Mouse (Mus musculus): ENCODE measurements around the gene Spata45. TPM values are rescaled to one million over a fixed set of nuclear protein-coding genes. Genes with fewer than 3 reads are reported as not detected.

Gene Spata45
- polyA plus RNA-seq (2016; fragmentation: Nextera tagmentation; extraction: Ambion mirVana): not detected in 2 replicates

DNA sequence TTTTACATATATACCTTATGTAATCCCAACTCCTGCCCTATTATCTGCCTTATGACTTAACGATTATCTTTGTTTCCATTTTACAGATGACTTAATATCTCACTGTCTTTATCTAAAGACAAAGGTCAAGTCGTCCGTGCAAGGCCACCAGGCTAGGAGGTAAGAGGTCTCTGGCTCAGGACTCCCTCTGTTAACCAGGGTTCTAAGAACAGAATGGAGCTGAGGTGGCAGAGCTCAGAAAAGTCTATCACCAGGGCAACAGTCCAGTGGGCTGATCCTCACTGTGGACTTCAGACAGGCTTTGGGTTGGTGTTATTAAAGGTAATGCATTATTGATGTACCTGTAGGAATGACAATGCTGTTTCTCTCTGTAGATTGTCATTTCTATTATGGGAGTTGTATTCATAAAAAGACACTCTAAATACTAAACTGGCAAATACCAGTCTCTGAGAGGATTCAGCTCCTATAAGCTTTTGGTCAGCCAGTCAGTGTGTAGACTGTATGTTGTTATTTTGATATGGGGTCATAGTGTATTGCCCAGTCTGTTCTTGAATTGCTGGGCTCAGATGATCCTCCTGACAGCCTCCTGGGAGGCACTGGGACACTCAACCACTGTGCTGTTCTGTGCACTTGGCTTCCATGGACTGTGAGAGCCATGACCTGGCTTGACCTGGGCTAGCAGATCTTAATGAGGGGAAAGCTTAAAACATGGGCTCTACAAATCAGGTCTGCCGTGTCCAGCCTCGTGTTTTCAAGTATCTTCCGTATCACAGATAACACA, at the start of gene Spata45:
Gene Spata45, plus strand, starts transcription at position 86 of the 781 bp plus-strand sequence.
- Histone ChIP-seq H3K27me3 (ENCODE audit: insufficient read depth, poor library complexity, severe bottlenecking) (no peaks in the 10 kb centered on the region), H3K4me1 (replicated peaks) (peaks cover 5% of the 10 kb centered on the region; the same call in 1 of the 2 replicates), H3K27ac (no peak within 1 kb of the TSS), H3K4me3 (no peak within 1 kb of the TSS), H3K9me3 (no peaks in the 10 kb centered on the region), H3K36me3 (no peaks in the 10 kb centered on the region)
- DNase-seq (ENCODE audit: low spot score): no peak
- WGBS: 79% methylated on average over 6 of the region's 6 CpGs

GRCm38 (mm10) chr1:190989437-190990082, 46.9 kb upstream of the Spata45 start:
- H3K27ac ChIP-seq: no peak overlapping the region
- WGBS: 84% methylated on average over 9 of the region's 9 CpGs
- H3K4me1 ChIP-seq (replicated peaks): no peaks in the 10 kb centered on the region
- H3K36me3 ChIP-seq: no peaks in the 10 kb centered on the region
- no peaks in the 10 kb centered on the region; the same call in 1 of the 2 replicates for H3K27me3 ChIP-seq (ENCODE audit: insufficient read depth, poor library complexity, severe bottlenecking)
- DNase-seq (ENCODE audit: low spot score): no peak
- no peaks in the 10 kb centered on the region for H3K9me3 ChIP-seq
- no peak overlapping the region for H3K4me3 ChIP-seq

DNA sequence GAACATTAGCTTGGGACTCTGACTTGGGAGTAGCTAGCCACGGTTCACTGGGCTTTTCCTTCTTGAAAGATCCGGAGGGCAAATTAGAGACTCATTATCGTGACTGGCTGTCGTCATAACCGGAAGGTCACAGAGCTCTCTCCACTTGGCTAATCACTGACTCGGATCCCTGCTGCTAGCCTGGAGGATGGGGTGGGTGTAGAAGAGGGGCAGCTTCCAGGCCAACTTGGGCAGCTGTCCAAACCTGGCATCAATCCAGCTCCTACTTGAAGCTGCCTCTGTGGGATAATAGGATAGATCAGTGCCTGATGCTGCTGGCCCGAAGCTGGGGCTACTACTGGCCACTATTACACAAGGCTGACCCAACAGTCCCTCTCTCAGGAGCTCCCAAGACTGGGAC, 40.9 kb upstream of the Spata45 start:
- Histone ChIP-seq H3K4me3 (no peak overlapping the region), H3K36me3 (no peaks in the 10 kb centered on the region), H3K27ac (no peak overlapping the region), H3K9me3 (peaks cover 6% of the 10 kb centered on the region; the same call in 1 of the 2 replicates), H3K27me3 (ENCODE audit: insufficient read depth, poor library complexity, severe bottlenecking) (no peaks in the 10 kb centered on the region; the same call in 1 of the 2 replicates), H3K4me1 (replicated peaks) (no peaks in the 10 kb centered on the region)
- DNase-seq (ENCODE audit: low spot score): no peak
- WGBS: 79% methylated on average over 7 of the region's 7 CpGs

GRCm38 (mm10) chr1:190996346-190996877, 40.0 kb upstream of the Spata45 start:
- Histone ChIP-seq H3K4me1 (replicated peaks) (no peaks in the 10 kb centered on the region), H3K27me3 (ENCODE audit: insufficient read depth, poor library complexity, severe bottlenecking) (no peaks in the 10 kb centered on the region; the same call in 1 of the 2 replicates), H3K27ac (no peak overlapping the region), H3K4me3 (no peak overlapping the region), H3K36me3 (no peaks in the 10 kb centered on the region), H3K9me3 (peaks cover 6% of the 10 kb centered on the region; the same call in 1 of the 2 replicates)
- DNase-seq (ENCODE audit: low spot score): no peak
- WGBS: 76% methylated on average over 6 of the region's 6 CpGs

DNA sequence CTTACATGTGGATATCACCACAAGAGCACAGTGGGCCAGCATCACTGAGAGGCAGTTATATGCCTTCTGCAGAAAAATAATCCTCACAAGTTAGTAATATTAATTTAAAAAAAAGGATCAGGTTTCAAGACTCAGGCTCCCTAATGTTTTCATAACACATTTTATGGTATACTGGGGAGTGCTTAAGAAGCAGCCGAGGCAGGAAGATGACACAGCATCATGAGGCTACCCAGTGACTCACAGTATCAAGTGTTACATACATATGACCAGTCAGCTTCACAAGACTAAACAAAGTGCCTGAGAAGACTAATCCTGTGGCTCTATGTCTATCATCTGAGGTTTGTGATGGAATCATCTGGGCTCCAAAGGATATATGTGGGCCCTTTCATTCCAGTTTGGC, 38.4 kb upstream of the Spata45 start:
- no peaks in the 10 kb centered on the region for H3K36me3 ChIP-seq
- H3K27ac ChIP-seq: no peak overlapping the region
- H3K9me3 ChIP-seq: peaks cover 6% of the 10 kb centered on the region; the same call in 1 of the 2 replicates
- no peak overlapping the region for H3K4me3 ChIP-seq
- 85% methylated on average over 1 of the region's 1 CpGs for WGBS
- H3K27me3 ChIP-seq (ENCODE audit: insufficient read depth, poor library complexity, severe bottlenecking): no peaks in the 10 kb centered on the region; the same call in 1 of the 2 replicates
- no peaks in the 10 kb centered on the region for H3K4me1 ChIP-seq (replicated peaks)
- DNase-seq (ENCODE audit: low spot score): no peak

GRCm38 (mm10) chr1:191000686-191001085, 35.8 kb upstream of the Spata45 start:
- no peaks in the 10 kb centered on the region for H3K27me3 ChIP-seq (ENCODE audit: insufficient read depth, poor library complexity, severe bottlenecking)
- WGBS: 86% methylated on average over 3 of the region's 3 CpGs
- no peak for DNase-seq (ENCODE audit: low spot score)

DNA sequence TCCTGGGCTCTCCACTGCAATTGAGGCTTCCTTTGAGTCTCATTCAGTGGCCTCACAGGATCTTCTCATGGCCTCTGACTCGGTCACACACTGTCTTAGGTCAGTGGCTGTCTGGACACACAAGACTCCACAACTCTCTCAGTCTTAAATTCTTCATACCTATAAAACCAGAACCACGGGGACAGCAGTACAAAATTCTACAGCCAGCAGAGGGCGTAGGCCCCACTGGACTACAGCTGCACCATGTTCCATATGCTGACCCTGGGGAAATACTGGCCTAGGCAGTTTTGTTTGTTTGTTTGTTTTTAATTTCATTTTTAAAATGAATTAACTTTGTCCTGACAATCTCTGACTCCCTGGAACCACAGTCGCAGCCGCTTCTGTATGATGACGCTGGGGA, 34.2 kb upstream of the Spata45 start:
- WGBS: 61% methylated on average over 6 of the region's 6 CpGs
- Histone ChIP-seq H3K27me3 (ENCODE audit: insufficient read depth, poor library complexity, severe bottlenecking) (no peaks in the 10 kb centered on the region), H3K36me3 (peaks cover 17% of the 10 kb centered on the region), H3K4me3 (no peak overlapping the region), H3K27ac (no peak overlapping the region), H3K9me3 (peaks cover 6% of the 10 kb centered on the region; the same call in 1 of the 2 replicates), H3K4me1 (replicated peaks) (no peaks in the 10 kb centered on the region)
- no peak for DNase-seq (ENCODE audit: low spot score)

More at GRCm38 (mm10) chr1:191000686-191001085, 35.8 kb upstream of the Spata45 start:
- peaks cover 6% of the 10 kb centered on the region; the same call in 1 of the 2 replicates for H3K9me3 ChIP-seq
- H3K36me3 ChIP-seq: peaks cover 14% of the 10 kb centered on the region
- no peak overlapping the region for H3K4me3 ChIP-seq
- H3K4me1 ChIP-seq (replicated peaks): no peaks in the 10 kb centered on the region
- H3K27ac ChIP-seq: no peak overlapping the region

GRCm38 (mm10) chr1:191008707-191009106, 27.7 kb upstream of the Spata45 start:
- Histone ChIP-seq H3K36me3 (peaks cover 79% of the 10 kb centered on the region), H3K27me3 (ENCODE audit: insufficient read depth, poor library complexity, severe bottlenecking) (no peaks in the 10 kb centered on the region), H3K4me1 (replicated peaks) (no peaks in the 10 kb centered on the region), H3K9me3 (no peaks in the 10 kb centered on the region), H3K27ac (no peak overlapping the region), H3K4me3 (no peak overlapping the region)
- WGBS: 97% methylated on average over 5 of the region's 5 CpGs
- DNase-seq (ENCODE audit: low spot score): no peak

- Histone ChIP-seq H3K9me3 (no peaks in the 10 kb centered on the region), H3K4me1 (replicated peaks) (no peaks in the 10 kb centered on the region), H3K36me3 (peaks cover 61% of the 10 kb centered on the region), H3K4me3 (no peak overlapping the region), H3K27me3 (ENCODE audit: insufficient read depth, poor library complexity, severe bottlenecking) (no peaks in the 10 kb centered on the region), H3K27ac (no peak overlapping the region)
- DNase-seq (ENCODE audit: low spot score): no peak
- WGBS: 92% methylated on average over 3 of the region's 3 CpGs
These were observed 22.2 kb upstream of the Spata45 start for GRCm38 (mm10) chr1:191014271-191014670.

GRCm38 (mm10) chr1:191019803-191020202, 16.6 kb upstream of the Spata45 start:
- H3K27me3 ChIP-seq (ENCODE audit: insufficient read depth, poor library complexity, severe bottlenecking): no peaks in the 10 kb centered on the region
- H3K4me1 ChIP-seq (replicated peaks): peaks cover 6% of the 10 kb centered on the region
- H3K36me3 ChIP-seq: peaks cover 21% of the 10 kb centered on the region
- no peak overlapping the region for H3K4me3 ChIP-seq
- WGBS: 96% methylated on average over 5 of the region's 5 CpGs
- DNase-seq (ENCODE audit: low spot score): no peak
- no peak overlapping the region for H3K27ac ChIP-seq
- H3K9me3 ChIP-seq: no peaks in the 10 kb centered on the region

DNA sequence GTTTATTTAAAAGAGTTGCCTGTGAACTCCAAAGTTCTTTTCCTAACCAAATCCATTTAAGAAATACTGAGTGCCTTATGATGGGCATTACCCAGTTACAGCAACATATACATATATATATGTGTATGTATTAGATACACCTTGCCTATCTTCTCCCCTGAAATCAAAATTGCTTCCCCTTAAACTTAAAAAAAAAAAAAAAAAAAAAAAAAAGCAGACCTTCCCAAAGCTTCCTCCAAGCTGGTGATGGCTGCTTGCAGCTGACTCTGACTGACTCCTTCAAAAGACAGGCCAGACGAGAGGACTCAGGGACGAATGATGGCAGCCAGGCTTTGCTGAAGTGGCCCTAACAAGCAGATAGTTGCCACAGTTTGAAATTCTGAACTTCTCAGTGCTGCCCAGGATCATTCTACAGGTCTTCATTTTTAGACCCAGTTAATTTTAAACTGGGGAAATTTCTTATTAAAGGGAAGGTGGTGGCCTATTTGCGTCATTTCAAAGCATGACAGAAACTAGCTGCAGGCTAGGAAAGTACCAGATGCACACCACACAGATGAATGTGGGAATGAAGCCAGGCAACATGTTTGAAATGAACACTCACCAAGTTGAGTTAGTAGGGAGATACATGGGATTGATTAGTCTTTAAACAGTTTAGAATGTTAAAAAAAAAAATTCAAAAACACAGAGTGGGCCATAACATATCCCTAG, 16.1 kb upstream of the Spata45 start:
- WGBS: 94% methylated on average over 3 of the region's 3 CpGs
- no peak for DNase-seq (ENCODE audit: low spot score)

DNA sequence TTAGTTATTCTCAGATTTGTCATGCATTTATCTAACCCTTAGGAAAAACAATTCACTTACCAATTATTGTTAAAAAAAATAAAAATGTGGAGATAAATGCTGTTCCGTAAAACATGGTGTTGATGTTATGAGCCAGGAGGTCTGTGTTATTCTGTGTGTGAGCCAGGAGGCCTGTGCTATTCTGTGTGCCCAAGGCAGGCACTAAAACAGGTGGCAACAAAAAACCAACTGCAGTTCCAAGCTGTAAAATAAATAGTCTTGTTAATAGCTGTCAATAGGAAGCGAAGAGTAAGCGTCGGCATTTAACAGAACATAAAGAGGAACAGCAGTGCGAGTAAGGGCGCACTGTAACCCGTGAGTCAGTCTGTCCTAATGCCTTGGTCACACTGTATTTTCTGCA, 15.4 kb upstream of the Spata45 start:
- Histone ChIP-seq H3K4me1 (replicated peaks) (peaks cover 18% of the 10 kb centered on the region), H3K36me3 (peaks cover 14% of the 10 kb centered on the region), H3K4me3 (no peak overlapping the region), H3K9me3 (no peaks in the 10 kb centered on the region), H3K27me3 (ENCODE audit: insufficient read depth, poor library complexity, severe bottlenecking) (no peaks in the 10 kb centered on the region), H3K27ac (no peak overlapping the region)
- 92% methylated on average over 7 of the region's 7 CpGs for WGBS
- no peak for DNase-seq (ENCODE audit: low spot score)

More for the DNA sequence above, 16.1 kb upstream of the Spata45 start:
- peaks cover 15% of the 10 kb centered on the region for H3K36me3 ChIP-seq
- H3K9me3 ChIP-seq: no peaks in the 10 kb centered on the region
- H3K27ac ChIP-seq: no peak overlapping the region
- H3K4me1 ChIP-seq (replicated peaks): peaks cover 12% of the 10 kb centered on the region
- no peaks in the 10 kb centered on the region for H3K27me3 ChIP-seq (ENCODE audit: insufficient read depth, poor library complexity, severe bottlenecking)
- H3K4me3 ChIP-seq: no peak overlapping the region
